Mouse (Mus musculus): ENCODE measurements at regions not wholly inside any gene's neighbourhood (a gene's known extent, or its start where the extent isn't known, plus 50 kb on each side); places are given as distances from the start of the nearest gene placed in this dataset.

- DNase-seq (ENCODE audit: low spot score) = no peak
- ATAC-seq (ENCODE audit: insufficient number of reproducible peaks, low FRiP score, low TSS enrichment, low read depth) = no peak
- H3K4me1 ChIP-seq (ENCODE audit: control insufficient read depth, insufficient read depth, low read length) = no peaks in the 10 kb centered on the region
- H3K9me3 ChIP-seq (ENCODE audit: control insufficient read depth, low read length) = no peaks in the 10 kb centered on the region
- no peak overlapping the region for H3K9ac ChIP-seq (ENCODE audit: low read length)
- H3K36me3 ChIP-seq (ENCODE audit: control insufficient read depth, insufficient read depth, low read length) = no peaks in the 10 kb centered on the region
- H3K4me2 ChIP-seq (ENCODE audit: low read depth, severe bottlenecking) = no peak overlapping the region
- no peaks in the 10 kb centered on the region for H3K27me3 ChIP-seq (ENCODE audit: control insufficient read depth, insufficient read depth, low read length)
- H3K27ac ChIP-seq (replicated peaks; ENCODE audit: low read depth, low read length) = no peak overlapping the region
- 81% methylated on average over 4 of the region's 4 CpGs for WGBS
- H3K4me3 ChIP-seq (ENCODE audit: low read depth, low read length) = no peak overlapping the region
These were observed 1122.7 kb upstream of the Zeb2 start for GRCm38 (mm10) chr2:46239874-46240273.

- no peak overlapping the region for H3K4me3 ChIP-seq (ENCODE audit: low read depth, low read length)
- no peak overlapping the region for H3K27ac ChIP-seq (replicated peaks; ENCODE audit: low read depth, low read length)
- ATAC-seq (ENCODE audit: insufficient number of reproducible peaks, low FRiP score, low TSS enrichment, low read depth) (no peak), DNase-seq (ENCODE audit: low spot score) (no peak)
- H3K27me3 ChIP-seq (ENCODE audit: control insufficient read depth, insufficient read depth, low read length) = no peaks in the 10 kb centered on the region
- WGBS = 72% methylated on average over 2 of the region's 2 CpGs
- H3K4me1 ChIP-seq (ENCODE audit: control insufficient read depth, insufficient read depth, low read length) = no peaks in the 10 kb centered on the region
- no peaks in the 10 kb centered on the region for H3K9me3 ChIP-seq (ENCODE audit: control insufficient read depth, low read length)
- no peak overlapping the region for H3K4me2 ChIP-seq (ENCODE audit: low read depth, severe bottlenecking)
- H3K36me3 ChIP-seq (ENCODE audit: control insufficient read depth, insufficient read depth, low read length) = no peaks in the 10 kb centered on the region
- H3K9ac ChIP-seq (ENCODE audit: low read length) = no peak overlapping the region
These were observed 1113.7 kb upstream of the Zeb2 start for GRCm38 (mm10) chr2:46230791-46231450.

- H3K9me3 ChIP-seq (ENCODE audit: control insufficient read depth, low read length) = no peaks in the 10 kb centered on the region
- no peak overlapping the region for H3K4me2 ChIP-seq (ENCODE audit: low read depth, severe bottlenecking)
- H3K36me3 ChIP-seq (ENCODE audit: control insufficient read depth, insufficient read depth, low read length) = no peaks in the 10 kb centered on the region
- DNase-seq (ENCODE audit: low spot score) = no peak
- H3K27ac ChIP-seq (replicated peaks; ENCODE audit: low read depth, low read length) = no peak overlapping the region
- no peaks in the 10 kb centered on the region for H3K27me3 ChIP-seq (ENCODE audit: control insufficient read depth, insufficient read depth, low read length)
- no peaks in the 10 kb centered on the region for H3K4me1 ChIP-seq (ENCODE audit: control insufficient read depth, insufficient read depth, low read length)
- no peak overlapping the region for H3K9ac ChIP-seq (ENCODE audit: low read length)
- ATAC-seq (ENCODE audit: insufficient number of reproducible peaks, low FRiP score, low TSS enrichment, low read depth) = no peak
- no peak overlapping the region for H3K4me3 ChIP-seq (ENCODE audit: low read depth, low read length)
- 90% methylated on average over 7 of the region's 7 CpGs for WGBS
These were observed 1101.3 kb upstream of the Zeb2 start for GRCm38 (mm10) chr2:46218336-46218957.

- Histone ChIP-seq H3K9me3 (ENCODE audit: control insufficient read depth, low read length) (no peaks in the 10 kb centered on the region), H3K4me3 (ENCODE audit: low read depth, low read length) (no peak overlapping the region), H3K36me3 (ENCODE audit: control insufficient read depth, insufficient read depth, low read length) (no peaks in the 10 kb centered on the region), H3K4me2 (ENCODE audit: low read depth, severe bottlenecking) (no peak overlapping the region), H3K9ac (ENCODE audit: low read length) (no peak overlapping the region), H3K4me1 (ENCODE audit: control insufficient read depth, insufficient read depth, low read length) (no peaks in the 10 kb centered on the region), H3K27me3 (ENCODE audit: control insufficient read depth, insufficient read depth, low read length) (no peaks in the 10 kb centered on the region), H3K27ac (replicated peaks; ENCODE audit: low read depth, low read length) (no peak overlapping the region)
- no peak for DNase-seq (ENCODE audit: low spot score)
- WGBS = 69% methylated on average over 1 of the region's 1 CpGs
- no peak for ATAC-seq (ENCODE audit: insufficient number of reproducible peaks, low FRiP score, low TSS enrichment, low read depth)
These were observed 1082.1 kb upstream of the Zeb2 start for GRCm38 (mm10) chr2:46199341-46199740.

GRCm38 (mm10) chr2:46187265-46187888 lies 1070.2 kb upstream of the Zeb2 start:
- DNase-seq (ENCODE audit: low spot score) (peak; percentile 32), ATAC-seq (ENCODE audit: insufficient number of reproducible peaks, low FRiP score, low TSS enrichment, low read depth) (no peak)
- Histone ChIP-seq H3K27ac (replicated peaks; ENCODE audit: low read depth, low read length) (no peak overlapping the region), H3K9ac (ENCODE audit: low read length) (no peak overlapping the region), H3K4me2 (ENCODE audit: low read depth, severe bottlenecking) (no peak overlapping the region), H3K4me3 (ENCODE audit: low read depth, low read length) (no peak overlapping the region), H3K27me3 (ENCODE audit: control insufficient read depth, insufficient read depth, low read length) (no peaks in the 10 kb centered on the region), H3K4me1 (ENCODE audit: control insufficient read depth, insufficient read depth, low read length) (peaks cover 3% of the 10 kb centered on the region; the same call in 1 of the 2 replicates), H3K9me3 (ENCODE audit: control insufficient read depth, low read length) (no peaks in the 10 kb centered on the region), H3K36me3 (ENCODE audit: control insufficient read depth, insufficient read depth, low read length) (no peaks in the 10 kb centered on the region)

GRCm38 (mm10) chr2:46183241-46183640 lies 1066.0 kb upstream of the Zeb2 start:
- Histone ChIP-seq H3K36me3 (ENCODE audit: control insufficient read depth, insufficient read depth, low read length) (no peaks in the 10 kb centered on the region), H3K9ac (ENCODE audit: low read length) (no peak overlapping the region), H3K27me3 (ENCODE audit: control insufficient read depth, insufficient read depth, low read length) (no peaks in the 10 kb centered on the region), H3K27ac (replicated peaks; ENCODE audit: low read depth, low read length) (no peak overlapping the region), H3K9me3 (ENCODE audit: control insufficient read depth, low read length) (no peaks in the 10 kb centered on the region), H3K4me2 (ENCODE audit: low read depth, severe bottlenecking) (no peak overlapping the region), H3K4me1 (ENCODE audit: control insufficient read depth, insufficient read depth, low read length) (peaks cover 3% of the 10 kb centered on the region; the same call in 1 of the 2 replicates), H3K4me3 (ENCODE audit: low read depth, low read length) (no peak overlapping the region)
- WGBS = 12% methylated on average over 2 of the region's 2 CpGs
- no peak for DNase-seq (ENCODE audit: low spot score)
- ATAC-seq (ENCODE audit: insufficient number of reproducible peaks, low FRiP score, low TSS enrichment, low read depth) = no peak

GRCm38 (mm10) chr2:46179741-46180140 lies 1062.5 kb upstream of the Zeb2 start:
- H3K27ac ChIP-seq (replicated peaks; ENCODE audit: low read depth, low read length) = no peak overlapping the region
- ATAC-seq (ENCODE audit: insufficient number of reproducible peaks, low FRiP score, low TSS enrichment, low read depth) = no peak
- H3K9ac ChIP-seq (ENCODE audit: low read length) = no peak overlapping the region
- H3K4me2 ChIP-seq (ENCODE audit: low read depth, severe bottlenecking) = no peak overlapping the region
- peaks cover 3% of the 10 kb centered on the region; the same call in 1 of the 2 replicates for H3K4me1 ChIP-seq (ENCODE audit: control insufficient read depth, insufficient read depth, low read length)
- 34% methylated on average over 4 of the region's 4 CpGs for WGBS
- H3K4me3 ChIP-seq (ENCODE audit: low read depth, low read length) = no peak overlapping the region
- no peak for DNase-seq (ENCODE audit: low spot score)
- no peaks in the 10 kb centered on the region for H3K36me3 ChIP-seq (ENCODE audit: control insufficient read depth, insufficient read depth, low read length)
- no peaks in the 10 kb centered on the region for H3K27me3 ChIP-seq (ENCODE audit: control insufficient read depth, insufficient read depth, low read length)
- no peaks in the 10 kb centered on the region for H3K9me3 ChIP-seq (ENCODE audit: control insufficient read depth, low read length)

GRCm38 (mm10) chr2:46168488-46168887 lies 1051.3 kb upstream of the Zeb2 start:
- Histone ChIP-seq H3K27ac (replicated peaks; ENCODE audit: low read depth, low read length) (no peak overlapping the region), H3K27me3 (ENCODE audit: control insufficient read depth, insufficient read depth, low read length) (no peaks in the 10 kb centered on the region), H3K4me1 (ENCODE audit: control insufficient read depth, insufficient read depth, low read length) (no peaks in the 10 kb centered on the region), H3K4me3 (ENCODE audit: low read depth, low read length) (no peak overlapping the region), H3K9ac (ENCODE audit: low read length) (no peak overlapping the region), H3K36me3 (ENCODE audit: control insufficient read depth, insufficient read depth, low read length) (no peaks in the 10 kb centered on the region), H3K4me2 (ENCODE audit: low read depth, severe bottlenecking) (no peak overlapping the region), H3K9me3 (ENCODE audit: control insufficient read depth, low read length) (no peaks in the 10 kb centered on the region)
- ATAC-seq (ENCODE audit: insufficient number of reproducible peaks, low FRiP score, low TSS enrichment, low read depth) (no peak), DNase-seq (ENCODE audit: low spot score) (no peak)
- WGBS = 62% methylated on average over 1 of the region's 1 CpGs

Data from limb, embryonic 11.5 days (tissue).